Mouse (Mus musculus): ENCODE data around the gene Lrrc8b.

Gene Lrrc8b

GRCm38 (mm10) chr5:105477527-105477926, 62.0 kb downstream of the Lrrc8b start:
- ATAC-seq (ENCODE audit: insufficient number of reproducible peaks, low FRiP score, low TSS enrichment): no peak

DNA sequence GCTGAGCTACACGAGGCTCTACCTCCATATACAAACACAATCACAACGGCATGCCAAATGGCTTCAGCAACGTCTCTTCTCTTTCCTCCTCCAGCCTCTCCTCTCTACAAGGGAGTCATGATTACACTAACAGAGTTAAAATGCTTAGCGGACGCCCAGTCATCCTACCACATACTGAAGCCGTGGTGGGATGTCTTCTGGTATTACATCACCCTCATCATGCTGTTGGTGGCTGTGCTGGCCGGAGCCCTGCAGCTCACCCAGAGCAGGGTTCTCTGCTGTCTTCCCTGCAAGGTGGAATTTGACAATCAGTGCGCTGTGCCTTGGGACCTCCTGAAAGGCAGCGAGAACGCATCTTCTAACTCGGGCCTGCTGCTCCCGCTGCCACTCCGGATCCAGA, 64.1 kb downstream of the Lrrc8b start:
- no peak for ATAC-seq (ENCODE audit: insufficient number of reproducible peaks, low FRiP score, low TSS enrichment)

DNA sequence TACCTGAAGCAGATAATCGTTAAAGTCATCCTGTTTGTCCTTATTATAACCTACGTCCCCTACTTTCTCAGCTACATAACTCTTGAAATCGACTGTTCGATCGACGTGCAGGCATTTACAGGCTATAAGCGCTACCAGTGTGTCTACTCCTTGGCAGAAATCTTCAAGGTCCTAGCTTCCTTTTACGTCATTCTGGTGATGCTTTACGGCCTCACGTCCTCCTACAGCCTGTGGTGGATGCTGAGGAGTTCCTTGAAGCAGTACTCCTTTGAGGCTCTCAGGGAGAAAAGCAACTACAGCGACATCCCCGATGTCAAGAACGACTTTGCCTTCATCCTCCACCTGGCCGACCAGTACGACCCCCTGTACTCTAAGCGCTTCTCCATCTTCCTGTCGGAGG, 65.0 kb downstream of the Lrrc8b start:
- ATAC-seq (ENCODE audit: insufficient number of reproducible peaks, low FRiP score, low TSS enrichment): no peak

DNA sequence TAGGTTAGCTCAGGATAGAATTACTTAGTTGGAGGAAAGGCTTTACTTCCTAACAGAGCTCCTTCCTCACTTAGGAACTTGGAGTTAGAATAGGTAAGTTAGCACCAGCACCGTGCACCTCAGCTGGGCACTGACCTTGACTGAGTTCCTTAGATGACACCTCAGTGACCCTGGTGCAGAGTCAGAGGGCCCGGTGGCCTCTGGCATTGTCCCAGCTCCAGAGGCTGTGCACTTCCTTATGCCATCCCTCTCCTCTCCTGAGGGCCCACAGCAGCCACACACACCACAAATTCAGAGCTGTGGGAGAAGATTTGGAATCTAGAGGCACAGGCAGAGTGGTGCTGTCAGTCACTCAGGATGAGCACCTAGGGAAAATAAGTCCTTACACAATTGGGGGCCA, 68.1 kb downstream of the Lrrc8b start:
- no peak for ATAC-seq (ENCODE audit: insufficient number of reproducible peaks, low FRiP score, low TSS enrichment)

DNA sequence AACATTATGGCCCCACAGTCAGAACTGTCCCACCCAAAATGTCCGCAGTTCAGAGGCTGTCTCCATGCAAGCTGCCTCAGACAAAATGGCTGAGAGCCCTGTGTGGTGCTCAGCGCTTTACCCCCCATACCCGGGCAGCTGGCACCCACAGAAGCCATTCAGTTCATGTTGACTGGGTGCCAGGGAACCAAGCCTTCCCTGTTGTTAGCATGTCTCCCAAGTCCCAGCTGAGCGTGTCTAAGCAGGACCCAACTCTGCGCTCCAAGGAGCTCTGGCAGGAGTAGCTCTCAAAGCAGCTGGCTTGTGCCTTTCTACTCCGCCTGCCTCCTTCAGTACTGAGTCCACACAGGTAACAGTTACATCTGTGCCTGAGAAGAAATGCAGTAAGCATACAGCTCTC, 68.7 kb downstream of the Lrrc8b start:
- ATAC-seq (ENCODE audit: insufficient number of reproducible peaks, low FRiP score, low TSS enrichment): no peak

DNA sequence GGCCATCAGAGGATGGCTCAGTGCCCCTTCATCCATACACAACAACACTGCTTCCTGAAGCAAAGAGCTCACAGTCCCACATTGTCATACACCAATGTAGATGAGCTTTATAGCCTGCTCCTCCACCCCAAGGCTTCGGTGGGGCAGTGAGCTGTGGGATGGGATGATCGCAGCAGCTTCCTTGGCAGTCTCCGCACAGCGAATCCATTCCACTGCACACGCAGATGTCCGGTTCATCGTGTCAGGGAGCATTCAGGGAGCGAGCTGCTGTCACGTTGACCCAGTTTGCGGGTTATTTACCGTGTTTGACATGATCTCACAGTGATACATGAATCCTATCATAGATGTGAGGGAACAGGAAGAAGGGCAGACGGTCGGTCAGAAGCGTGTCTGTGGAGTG, 69.3 kb downstream of the Lrrc8b start:
- ATAC-seq (ENCODE audit: insufficient number of reproducible peaks, low FRiP score, low TSS enrichment): no peak

DNA sequence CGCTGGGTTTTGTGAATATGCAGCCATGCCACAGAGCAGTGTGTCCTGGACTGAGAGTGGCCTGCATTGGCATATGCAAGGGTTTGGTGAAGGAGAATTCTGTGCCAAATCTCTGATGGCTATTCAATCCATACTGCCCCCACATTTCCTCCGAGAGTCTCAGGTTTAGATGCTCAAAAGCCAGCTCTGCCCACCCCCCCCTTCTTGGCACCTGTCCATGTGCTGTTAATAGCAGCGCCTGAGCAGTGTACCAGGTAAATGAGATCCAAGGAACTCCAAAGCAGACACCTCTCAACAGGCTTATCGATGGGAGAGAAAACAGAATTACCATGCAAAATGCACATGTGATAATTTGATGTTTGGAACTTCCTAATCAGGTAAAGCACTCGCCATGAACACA, 74.6 kb downstream of the Lrrc8b start:
- no peak for ATAC-seq (ENCODE audit: insufficient number of reproducible peaks, low FRiP score, low TSS enrichment)

DNA sequence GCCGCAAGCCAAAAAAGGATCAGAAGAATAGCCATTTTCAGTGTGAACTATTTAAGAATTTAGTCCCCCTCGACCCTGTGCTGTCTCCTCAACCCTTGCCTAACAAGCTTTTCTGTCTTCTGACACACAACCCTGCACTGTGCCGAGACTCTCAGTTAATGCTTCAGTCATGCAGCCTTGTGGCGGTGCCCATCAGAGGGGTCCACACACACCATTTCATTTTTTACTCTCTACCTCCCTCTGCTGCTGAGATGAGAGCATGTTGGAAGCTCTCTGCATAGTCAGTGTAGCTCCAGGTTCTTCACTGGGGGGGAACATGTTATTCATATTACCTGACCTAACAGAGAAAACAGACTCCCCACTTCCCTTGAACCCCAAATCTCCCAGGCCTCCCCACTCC, 75.8 kb downstream of the Lrrc8b start:
- no peak for ATAC-seq (ENCODE audit: insufficient number of reproducible peaks, low FRiP score, low TSS enrichment)

DNA sequence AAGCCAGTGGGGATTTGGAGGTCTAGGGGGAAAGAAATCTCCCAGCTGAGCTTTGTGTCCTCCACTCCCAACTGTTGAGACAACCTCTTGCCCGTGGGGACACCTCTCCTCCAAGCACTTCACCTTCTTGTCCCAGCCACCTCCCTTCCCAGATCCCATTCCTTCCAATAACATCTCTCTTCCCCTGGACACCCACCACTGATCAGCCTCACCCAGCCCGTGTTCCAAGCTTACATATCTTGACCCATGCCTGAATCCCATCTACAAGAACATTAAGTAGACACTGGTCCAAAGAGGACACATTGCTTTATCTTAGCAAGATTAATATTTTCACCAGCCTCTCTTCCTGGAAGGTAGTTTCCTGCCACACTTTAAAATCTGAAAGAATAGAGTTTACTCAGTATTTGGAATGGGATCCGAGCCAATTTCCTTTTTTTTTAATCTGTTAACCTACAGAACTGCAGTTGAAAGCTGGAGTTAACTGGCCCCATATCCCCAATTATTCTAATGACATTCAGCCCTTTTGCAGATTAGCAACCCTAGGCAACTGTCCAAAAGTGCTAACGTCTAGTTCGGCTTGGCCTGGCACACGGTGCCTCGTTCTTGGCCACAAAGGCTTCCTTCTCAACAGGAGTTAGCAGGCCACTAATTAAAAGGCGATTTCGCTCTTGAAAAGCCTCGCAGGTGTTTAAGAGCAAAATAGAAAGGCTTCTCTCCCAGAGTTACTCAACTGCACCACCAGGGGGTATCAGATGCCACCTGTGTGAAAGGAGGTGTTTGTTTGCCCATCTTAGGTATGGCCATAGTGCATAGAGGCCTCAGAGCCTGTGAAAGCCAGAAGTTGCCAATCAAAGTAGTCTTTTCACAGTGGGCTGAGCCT, 77.0 kb downstream of the Lrrc8b start:
- ATAC-seq (ENCODE audit: insufficient number of reproducible peaks, low FRiP score, low TSS enrichment): peak; percentile 59; the same call in 1 of the 2 replicates

GRCm38 (mm10) chr5:105493377-105493776, 77.8 kb downstream of the Lrrc8b start:
- no peak for ATAC-seq (ENCODE audit: insufficient number of reproducible peaks, low FRiP score, low TSS enrichment)

DNA sequence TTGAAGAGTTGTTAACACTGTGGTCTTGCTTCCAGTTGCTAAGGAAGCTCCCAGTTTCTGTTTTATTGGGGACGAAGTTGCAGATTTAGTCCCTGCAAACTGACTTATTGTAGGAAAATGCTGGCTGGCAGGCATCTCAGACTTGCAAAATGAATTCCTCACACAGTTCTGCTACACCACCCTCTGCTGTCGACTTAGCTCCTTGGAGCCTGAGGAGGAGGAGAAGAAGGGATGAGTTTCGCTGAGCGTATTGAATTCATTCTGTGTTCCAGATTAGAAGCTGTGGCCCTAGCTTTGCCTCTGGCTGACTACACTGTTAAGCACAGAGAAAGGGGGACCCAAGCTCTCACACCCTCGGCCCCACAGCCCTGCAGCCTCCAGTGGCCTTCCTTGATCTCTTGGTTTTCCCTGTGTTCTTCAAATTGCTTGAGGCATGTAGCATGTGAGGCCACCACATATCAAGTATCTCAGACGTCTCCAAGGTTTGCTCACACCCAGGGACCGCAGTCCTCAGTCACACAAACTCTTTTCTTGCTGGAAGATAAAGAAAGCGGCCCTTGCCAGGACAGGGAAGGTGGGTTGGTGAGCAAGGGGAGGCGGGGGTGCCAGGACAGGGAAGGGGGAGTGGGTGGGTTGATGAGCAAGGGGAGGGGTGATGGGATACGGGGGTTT, 78.8 kb downstream of the Lrrc8b start:
- ATAC-seq (ENCODE audit: insufficient number of reproducible peaks, low FRiP score, low TSS enrichment): no peak

DNA sequence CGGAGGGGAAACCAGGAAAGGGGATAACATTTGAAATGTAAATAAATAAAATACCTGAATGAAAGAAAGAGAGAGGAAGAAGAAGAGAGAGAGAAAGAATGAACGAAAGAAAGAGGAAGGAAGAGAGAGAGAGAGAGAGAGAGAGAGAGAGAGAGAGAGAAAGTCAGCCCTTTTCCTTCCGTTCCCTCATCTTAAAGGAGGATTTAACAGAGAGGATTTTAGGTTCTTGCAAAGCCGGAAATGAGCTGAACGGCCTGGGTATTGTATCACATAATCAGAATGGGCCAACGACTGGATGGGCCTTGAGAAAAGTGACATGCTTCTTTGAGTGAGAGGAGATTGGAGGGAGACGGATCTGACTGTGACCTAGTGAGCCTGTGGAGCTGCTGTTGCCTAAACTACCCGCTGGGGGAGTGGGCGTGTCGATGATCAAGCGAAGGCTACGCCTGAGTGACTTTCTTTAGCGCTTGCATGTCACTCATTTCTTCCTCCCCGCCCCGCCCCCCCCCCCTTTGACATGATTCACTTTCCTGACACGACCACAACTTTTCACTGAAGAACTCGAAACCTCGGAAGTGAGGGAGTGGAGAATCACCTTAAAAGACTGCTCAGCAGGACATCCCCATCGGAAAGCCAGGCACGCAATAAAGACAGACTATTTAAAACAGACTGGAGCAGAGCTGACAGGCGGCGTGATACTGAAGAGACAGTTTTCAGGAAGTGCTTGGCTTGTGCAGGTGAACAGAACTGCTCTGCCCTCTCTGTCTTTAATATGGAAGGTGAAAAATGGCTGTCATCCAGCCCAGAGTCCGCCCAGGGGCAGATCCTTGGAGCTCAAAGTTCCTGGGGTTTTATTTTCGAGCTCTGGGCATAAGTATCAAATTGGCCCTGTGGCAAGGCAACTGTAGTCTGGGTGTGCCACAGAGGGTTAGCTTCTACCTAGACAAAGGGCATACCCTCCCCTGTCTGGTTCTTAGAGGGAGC, 79.6 kb downstream of the Lrrc8b start:
- no peak for ATAC-seq (ENCODE audit: insufficient number of reproducible peaks, low FRiP score, low TSS enrichment)

GRCm38 (mm10) chr5:105496133-105496532, 80.6 kb downstream of the Lrrc8b start:
- no peak for ATAC-seq (ENCODE audit: insufficient number of reproducible peaks, low FRiP score, low TSS enrichment)

DNA sequence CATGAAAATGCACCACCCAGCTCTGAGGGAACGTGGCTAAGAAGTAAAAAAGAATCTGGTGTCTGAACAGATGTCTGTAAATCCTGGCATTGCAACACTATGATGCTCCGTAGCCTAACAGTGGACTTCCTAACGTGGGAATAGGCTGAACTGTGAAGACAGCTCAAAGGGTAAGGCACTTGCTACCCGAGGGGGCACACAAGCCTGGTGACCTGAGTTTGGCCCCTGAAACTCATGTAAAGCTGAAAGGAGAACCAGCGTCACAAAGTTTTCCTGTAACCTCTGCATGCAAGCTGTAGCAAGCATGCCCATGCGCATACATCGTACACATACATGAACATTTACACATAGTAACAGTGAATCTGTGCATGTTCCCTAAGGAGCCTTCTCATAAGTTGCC, 81.0 kb downstream of the Lrrc8b start:
- ATAC-seq (ENCODE audit: insufficient number of reproducible peaks, low FRiP score, low TSS enrichment): no peak

GRCm38 (mm10) chr5:105498429-105499000, 82.9 kb downstream of the Lrrc8b start:
- no peak for ATAC-seq (ENCODE audit: insufficient number of reproducible peaks, low FRiP score, low TSS enrichment)

- no peak for ATAC-seq (ENCODE audit: insufficient number of reproducible peaks, low FRiP score, low TSS enrichment)
Measured at GRCm38 (mm10) chr5:105499396-105499795, 83.8 kb downstream of the Lrrc8b start.

GRCm38 (mm10) chr5:105500132-105501121, 84.9 kb downstream of the Lrrc8b start:
- no peak for ATAC-seq (ENCODE audit: insufficient number of reproducible peaks, low FRiP score, low TSS enrichment)

DNA sequence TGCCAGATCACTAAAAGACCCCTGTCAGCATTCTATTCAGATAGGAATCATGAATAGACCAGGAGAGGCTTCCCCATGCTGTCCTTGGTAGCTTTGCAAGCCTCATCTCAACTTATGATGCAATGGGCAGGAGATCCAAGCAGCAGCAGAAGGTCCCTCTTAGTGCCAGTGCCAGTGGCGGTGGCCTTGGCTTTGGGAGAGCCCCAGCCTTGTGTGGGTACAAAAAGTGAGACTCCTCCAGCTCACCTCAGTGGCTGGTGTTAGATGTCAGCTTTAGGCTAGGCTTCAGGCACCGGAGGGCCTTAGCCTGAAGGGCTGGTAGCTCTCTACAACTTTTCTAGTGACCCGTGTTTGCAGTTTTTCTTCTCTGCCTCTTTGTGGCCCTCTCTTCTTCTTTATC, 85.6 kb downstream of the Lrrc8b start:
- ATAC-seq (ENCODE audit: insufficient number of reproducible peaks, low FRiP score, low TSS enrichment): no peak

DNA sequence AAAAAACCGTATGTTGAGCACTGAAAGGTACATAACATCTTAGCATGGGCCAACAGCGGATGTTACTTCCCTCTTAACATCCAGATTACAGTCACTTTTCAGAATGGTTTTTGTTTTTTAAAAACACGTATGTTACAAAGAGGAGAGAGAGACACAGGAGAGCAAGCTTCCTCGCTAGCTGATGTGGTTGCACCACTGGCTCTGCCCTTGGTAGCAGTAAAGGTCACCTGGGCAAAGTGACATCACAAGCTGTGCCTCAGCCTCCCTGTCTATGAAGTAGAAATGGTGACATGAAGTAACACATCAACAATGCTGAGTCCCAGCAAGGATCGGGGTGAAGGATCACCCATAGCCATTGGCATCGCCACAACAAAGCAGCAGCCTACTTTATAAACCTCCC, 93.2 kb downstream of the Lrrc8b start:
- ATAC-seq (ENCODE audit: insufficient number of reproducible peaks, low FRiP score, low TSS enrichment): no peak
